Mouse (Mus musculus) layer of hippocampus, adult 8-10 months (tissue): ENCODE measurements around the gene Prr36. TPM values are rescaled to one million over a fixed set of nuclear protein-coding genes. Genes with fewer than 3 reads are reported as not detected.

ENCODE experiments used
- total RNA-seq, 4 experiments: library from RNA; stranded (reverse); gene quantifications; 2 replicates each; pipeline ENCODE4 v1.2.4; 2022

The Prr36 gene
- total RNA-seq, 4 experiments from 2014 or later, result 34.9 to 44.0 (median 40.0) TPM

Other genes starting within 250 kb of the Prr36 start
- under 1 TPM in 3 of 4 experiments, not detected in 1; 0.30 to 0.89 (median 0.37) TPM for gene Cd209f, start 111.6 kb downstream of the Prr36 start, total RNA-seq
- under 1 TPM in 1 of 4 experiments, not detected in 3; 0.65 TPM for gene Cd209g, start 83.4 kb downstream of the Prr36 start, total RNA-seq
- 100 to 1,000 TPM in 2 of 4 experiments, 10 to 100 TPM in 2; 90.2 to 127 (median 105) TPM for gene Evi5l, start 50.9 kb downstream of the Prr36 start, total RNA-seq
- gene Lrrc8e, start 9.4 kb upstream of the Prr36 start, total RNA-seq, result under 1 TPM in 2 of 4 experiments, not detected in 2; 0.11 to 0.16 TPM
- gene Map2k7, start 21.3 kb upstream of the Prr36 start, total RNA-seq, result 100 to 1,000 TPM in 3 of 4 experiments, 10 to 100 TPM in 1; 99.3 to 117 (median 110) TPM
- 1 to 10 TPM; 2.0 to 2.8 (median 2.3) TPM for gene Gm49320, start 21.4 kb upstream of the Prr36 start, total RNA-seq
- 10 to 100 TPM; 12.8 to 19.2 (median 16.5) TPM for gene Tgfbr3l, start 30.8 kb upstream of the Prr36 start, total RNA-seq
- 10 to 100 TPM; 27.5 to 36.9 (median 32.2) TPM for gene Snapc2, start 35.6 kb upstream of the Prr36 start, total RNA-seq
- 100 to 1,000 TPM; 421 to 475 (median 460) TPM for gene Ctxn1, start 41.8 kb upstream of the Prr36 start, total RNA-seq
- 10 to 100 TPM; 65.1 to 80.9 (median 70.8) TPM for gene Timm44, start 58.5 kb upstream of the Prr36 start, total RNA-seq
- gene Ccl25, start 107.8 kb upstream of the Prr36 start, total RNA-seq, result 10 to 100 TPM; 21.2 to 31.6 (median 24.3) TPM
- gene Elavl1, start 108.0 kb upstream of the Prr36 start, total RNA-seq, result 10 to 100 TPM; 69.3 to 80.9 (median 76.7) TPM